Mouse (Mus musculus) megakaryocyte, embryonic 14.5 days (primary cell): ENCODE results near the gene Itga5.

Experiments
- FLI1 ChIP-seq: IDR thresholded peaks from 2 replicates; pipeline ENCODE4 v1.6.1; 2012; ENCODE audit warnings: low read length, inconsistent platforms, mixed read lengths
- GATA1 ChIP-seq: IDR thresholded peaks from 3 replicates; pipeline ENCODE4 v1.6.1; 2012; ENCODE audit warnings: mixed read lengths, low read length, inconsistent platforms, borderline replicate concordance

DNA sequence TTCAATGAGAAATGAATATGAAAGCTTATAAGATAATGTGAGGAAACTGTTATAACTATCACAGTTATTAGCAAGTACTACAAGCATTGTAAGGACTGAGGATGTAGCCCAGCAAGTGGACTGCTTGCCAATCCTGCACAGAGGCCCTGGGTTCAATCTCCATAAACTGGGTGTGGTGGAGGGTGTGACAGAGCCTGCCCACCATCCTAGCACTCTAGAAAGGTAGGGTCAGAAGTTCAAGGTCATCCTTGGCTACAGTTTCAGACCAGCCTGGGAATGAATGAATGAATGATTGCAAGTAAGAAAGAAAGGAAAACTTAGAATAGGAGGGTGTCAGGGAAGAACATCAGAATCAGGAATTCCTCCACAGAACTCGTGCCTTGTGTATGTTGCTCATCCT lies 2.8 kb downstream of the Itga5 start:
- TF ChIP-seq GATA1 = no peak
- no peak for TF ChIP-seq FLI1
